Mouse (Mus musculus) heart, adult 2 months (tissue): ENCODE results near the gene Col16a1.

ENCODE experiments used
- CTCF ChIP-seq: fragments of 200-600 bp; IDR thresholded peaks from 2 replicates; pipeline ENCODE4 v1.8.1; 2022; ENCODE audit warnings: antibody characterized with exemption, mild to moderate bottlenecking, moderate library complexity
- POLR2A ChIP-seq: fragments of 200-500 bp; IDR thresholded peaks from 2 replicates; pipeline ENCODE4 v1.6.1; 2011; ENCODE audit warnings: mild to moderate bottlenecking, low read depth, low read length, control low read depth; ENCODE audit not compliant: insufficient read depth

DNA sequence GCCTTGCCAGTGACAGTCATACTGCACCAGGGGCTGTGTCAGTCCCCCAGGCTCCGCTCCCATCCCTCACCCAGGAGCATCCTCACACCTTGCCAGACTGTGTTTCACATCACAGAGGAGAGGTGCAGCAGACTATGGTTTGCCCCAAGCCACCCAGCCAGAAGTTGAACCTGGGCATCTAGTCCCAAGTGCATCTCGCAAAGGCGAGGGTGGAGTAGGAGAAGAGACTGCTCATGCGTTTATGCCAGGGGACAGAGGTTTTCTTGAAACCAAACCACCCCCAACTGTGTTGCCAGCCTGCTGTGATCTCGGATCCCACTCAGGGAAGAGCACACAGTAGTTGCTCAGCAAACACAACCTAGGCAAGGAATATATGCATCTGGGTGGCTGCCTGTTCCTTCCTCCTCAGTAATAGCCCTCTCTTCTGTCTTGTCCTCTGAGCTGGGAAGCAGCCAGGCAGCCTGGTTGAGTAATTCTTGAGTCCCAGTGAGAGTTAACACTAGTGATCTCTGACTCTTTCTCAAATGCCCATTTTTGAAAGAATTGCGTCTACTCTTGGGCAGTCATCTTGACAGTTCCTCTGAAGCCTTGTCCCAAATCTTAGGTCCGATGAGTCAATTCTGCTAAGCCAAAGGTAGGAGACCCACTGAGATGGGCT is 83.9 kb downstream of the Col16a1 start:
- TF ChIP-seq CTCF (no peak), POLR2A (no peak)
